Mouse (Mus musculus) hindbrain, embryonic 10.5 days (tissue): Measurements from ENCODE around the gene Gm28051. TPM values are rescaled to one million over a fixed set of nuclear protein-coding genes. Genes with fewer than 3 reads are reported as not detected.
A peak's percentile ranks its signal among the peaks of the same experiment; 100 is the strongest.

Experiments used
- DNase-seq: peaks from one replicate; pipeline ENCODE4 v3.0.0-alpha.2; 2017; ENCODE audit warnings: low spot score
- H3K27ac ChIP-seq: fragments of 300-500 bp; sonication (generic); 2 replicates; pipeline ENCODE4 v1.5.1; 2016; ENCODE audit warnings: mild to moderate bottlenecking, moderate library complexity
- H3K27me3 ChIP-seq: fragments of 300-500 bp; sonication (generic); 2 replicates; pipeline ENCODE4 v1.6.1; 2016; ENCODE audit warnings: mild to moderate bottlenecking; ENCODE audit not compliant: poor library complexity, insufficient read depth, severe bottlenecking
- H3K36me3 ChIP-seq: fragments of 300-500 bp; sonication (generic); 2 replicates; pipeline ENCODE4 v1.6.1; 2016; ENCODE audit warnings: mild to moderate bottlenecking, moderate library complexity
- H3K4me1 ChIP-seq: fragments of 300-500 bp; sonication (generic); replicated peaks from 2 replicates; pipeline ENCODE4 v1.6.1; 2016; ENCODE audit warnings: mild to moderate bottlenecking
- H3K4me3 ChIP-seq: fragments of 300-500 bp; sonication (generic); 2 replicates; pipeline ENCODE4 v1.5.1; 2016; ENCODE audit warnings: mild to moderate bottlenecking, moderate library complexity
- H3K9me3 ChIP-seq: fragments of 300-500 bp; sonication (generic); 2 replicates; pipeline ENCODE4 v1.6.1; 2016; ENCODE audit warnings: mild to moderate bottlenecking, moderate library complexity
- WGBS: fragments of 180-500 bp; shearing (Covaris S2); methylation state at CpG from one replicate; pipeline ENCODE4 v1.1.7; 2016; 5-methylcytosine and 5-hydroxymethylcytosine counted together
- polyA plus RNA-seq: library from polyadenylated mRNA; unstranded; fragments of >200 nt; fragmentation: Nextera tagmentation; extraction: Ambion mirVana; gene quantifications from 2 replicates; pipeline ENCODE4 v1.2.1, GENCODE M21; 2016

Gm28051 gene
- polyA plus RNA-seq, 1 experiment from 2014 or later: not detected

DNA sequence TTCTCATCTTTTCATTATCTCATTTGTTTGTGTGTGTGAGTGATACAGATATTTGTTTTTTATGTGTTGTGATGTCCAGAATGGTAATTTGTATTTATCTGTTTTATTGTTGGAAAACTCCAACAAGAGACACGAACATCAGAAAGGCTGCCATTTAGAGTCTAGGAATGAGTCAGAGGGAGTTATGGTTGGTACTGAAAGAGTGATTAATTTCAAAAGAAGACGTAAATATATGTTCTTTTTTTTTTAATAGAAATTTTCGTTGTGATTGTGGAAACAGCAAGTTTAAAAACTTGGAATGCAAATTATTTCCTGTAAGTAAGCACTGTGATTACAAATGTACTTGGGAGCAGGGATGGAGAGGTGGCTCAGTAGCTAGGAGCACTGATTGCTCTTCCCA is 4.1 kb upstream of the Gm28051 start:
- no peak overlapping the region for H3K27ac ChIP-seq
- H3K27me3 ChIP-seq: no peaks in the 10 kb centered on the region
- WGBS: 92% methylated on average over 3 of the region's 3 CpGs
- peaks cover 27% of the 10 kb centered on the region for H3K4me1 ChIP-seq
- no peak for DNase-seq
- peaks cover 49% of the 10 kb centered on the region for H3K36me3 ChIP-seq
- no peaks in the 10 kb centered on the region for H3K9me3 ChIP-seq
- no peak overlapping the region for H3K4me3 ChIP-seq

DNA sequence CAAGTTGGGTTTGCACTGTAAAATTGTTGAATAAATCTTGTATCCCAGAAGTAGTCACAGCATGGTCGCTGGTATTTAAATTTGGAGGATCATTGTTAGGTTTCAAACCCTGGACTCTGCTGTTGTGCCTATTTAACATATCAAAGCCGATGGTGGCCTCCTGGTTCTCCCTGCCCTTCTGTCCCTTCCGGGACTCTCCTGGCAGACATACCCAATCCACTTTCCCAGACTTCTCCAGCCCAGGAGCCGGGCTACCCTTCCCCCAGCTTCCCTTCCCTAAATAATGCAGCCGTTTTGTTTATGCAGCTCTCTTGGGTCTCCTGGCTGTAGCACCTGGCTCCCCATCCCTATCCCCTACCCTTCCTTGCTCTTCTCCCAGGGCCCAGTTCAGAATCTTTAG is 1.4 kb upstream of the Gm28051 start:
- 0% methylated on average over 5 of the region's 5 CpGs for WGBS
- H3K4me3 ChIP-seq: peak overlapping the region; percentile 90
- H3K36me3 ChIP-seq: peaks cover 45% of the 10 kb centered on the region
- no peak for DNase-seq
- H3K4me1 ChIP-seq: peaks cover 33% of the 10 kb centered on the region
- peak overlapping the region; percentile 94 for H3K27ac ChIP-seq
- H3K27me3 ChIP-seq: no peaks in the 10 kb centered on the region
- H3K9me3 ChIP-seq: no peaks in the 10 kb centered on the region

GRCm38 (mm10) chr12:102758403-102758756 is 815 bp upstream of the Gm28051 start, which contains the start of gene Gm20604:
Gene Gm20604 (minus strand): TSS chr12:102758672.
- Histone ChIP-seq H3K27ac (peak within 1 kb of the TSS; percentile 94), H3K36me3 (peaks cover 44% of the 10 kb centered on the region), H3K4me1 (peaks cover 33% of the 10 kb centered on the region), H3K9me3 (no peaks in the 10 kb centered on the region), H3K4me3 (peak within 1 kb of the TSS; percentile 90), H3K27me3 (no peaks in the 10 kb centered on the region)
- no peak for DNase-seq
- WGBS: under 1% methylated on average over 10 of the region's 10 CpGs

- H3K4me3 ChIP-seq: peak overlapping the region; percentile 90
- H3K9me3 ChIP-seq: no peaks in the 10 kb centered on the region
- no peak for DNase-seq
- H3K36me3 ChIP-seq: peaks cover 40% of the 10 kb centered on the region
- WGBS: 2% methylated on average over 46 of the region's 46 CpGs
- H3K27me3 ChIP-seq: no peaks in the 10 kb centered on the region
- H3K4me1 ChIP-seq: peaks cover 33% of the 10 kb centered on the region
- H3K27ac ChIP-seq: peak overlapping the region; percentile 94
These were observed 393 bp downstream of the Gm28051 start for GRCm38 (mm10) chr12:102757055-102757688.

- DNase-seq: no peak
- Histone ChIP-seq H3K27me3 (no peaks in the 10 kb centered on the region), H3K4me3 (peak overlapping the region; percentile 90), H3K4me1 (peaks cover 33% of the 10 kb centered on the region), H3K27ac (no peak overlapping the region), H3K36me3 (peaks cover 38% of the 10 kb centered on the region), H3K9me3 (no peaks in the 10 kb centered on the region)
- 89% methylated on average over 7 of the region's 7 CpGs for WGBS
These were observed 1.3 kb downstream of the Gm28051 start for GRCm38 (mm10) chr12:102756304-102756703.

DNA sequence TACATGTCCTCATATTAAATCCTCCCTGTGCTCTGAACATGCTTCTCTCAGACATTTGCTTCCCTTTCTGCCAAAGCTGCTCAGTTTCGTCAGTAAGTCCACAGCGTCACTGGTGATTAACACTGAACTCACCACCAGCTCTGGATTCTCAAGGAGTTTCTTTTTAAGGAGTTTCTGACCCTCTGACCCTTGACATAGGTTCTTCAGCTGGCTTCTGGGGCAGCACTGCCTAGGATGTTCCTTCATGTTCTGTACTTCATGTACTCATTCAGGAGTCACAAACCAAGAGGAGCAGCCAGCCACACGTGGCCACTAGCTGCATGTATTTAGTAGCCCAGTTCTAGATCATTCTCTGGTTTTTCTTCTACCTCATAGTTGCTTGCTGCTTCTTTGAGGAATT is 9.3 kb downstream of the Gm28051 start:
- no peak for DNase-seq
- no peak overlapping the region for H3K4me3 ChIP-seq
- peaks cover 49% of the 10 kb centered on the region for H3K36me3 ChIP-seq
- H3K9me3 ChIP-seq: no peaks in the 10 kb centered on the region
- 91% methylated on average over 3 of the region's 3 CpGs for WGBS
- no peaks in the 10 kb centered on the region for H3K27me3 ChIP-seq
- H3K4me1 ChIP-seq: peaks cover 15% of the 10 kb centered on the region
- no peak overlapping the region for H3K27ac ChIP-seq

- Histone ChIP-seq H3K4me3 (peak overlapping the region; percentile 82; the same call in 1 of the 2 replicates), H3K36me3 (peaks cover 44% of the 10 kb centered on the region), H3K9me3 (no peaks in the 10 kb centered on the region), H3K27ac (no peak overlapping the region), H3K27me3 (no peaks in the 10 kb centered on the region), H3K4me1 (peaks cover 26% of the 10 kb centered on the region)
- no peak for DNase-seq
- WGBS: 68% methylated on average over 6 of the region's 6 CpGs
These were observed 12.7 kb downstream of the Gm28051 start for GRCm38 (mm10) chr12:102744839-102745238.

DNA sequence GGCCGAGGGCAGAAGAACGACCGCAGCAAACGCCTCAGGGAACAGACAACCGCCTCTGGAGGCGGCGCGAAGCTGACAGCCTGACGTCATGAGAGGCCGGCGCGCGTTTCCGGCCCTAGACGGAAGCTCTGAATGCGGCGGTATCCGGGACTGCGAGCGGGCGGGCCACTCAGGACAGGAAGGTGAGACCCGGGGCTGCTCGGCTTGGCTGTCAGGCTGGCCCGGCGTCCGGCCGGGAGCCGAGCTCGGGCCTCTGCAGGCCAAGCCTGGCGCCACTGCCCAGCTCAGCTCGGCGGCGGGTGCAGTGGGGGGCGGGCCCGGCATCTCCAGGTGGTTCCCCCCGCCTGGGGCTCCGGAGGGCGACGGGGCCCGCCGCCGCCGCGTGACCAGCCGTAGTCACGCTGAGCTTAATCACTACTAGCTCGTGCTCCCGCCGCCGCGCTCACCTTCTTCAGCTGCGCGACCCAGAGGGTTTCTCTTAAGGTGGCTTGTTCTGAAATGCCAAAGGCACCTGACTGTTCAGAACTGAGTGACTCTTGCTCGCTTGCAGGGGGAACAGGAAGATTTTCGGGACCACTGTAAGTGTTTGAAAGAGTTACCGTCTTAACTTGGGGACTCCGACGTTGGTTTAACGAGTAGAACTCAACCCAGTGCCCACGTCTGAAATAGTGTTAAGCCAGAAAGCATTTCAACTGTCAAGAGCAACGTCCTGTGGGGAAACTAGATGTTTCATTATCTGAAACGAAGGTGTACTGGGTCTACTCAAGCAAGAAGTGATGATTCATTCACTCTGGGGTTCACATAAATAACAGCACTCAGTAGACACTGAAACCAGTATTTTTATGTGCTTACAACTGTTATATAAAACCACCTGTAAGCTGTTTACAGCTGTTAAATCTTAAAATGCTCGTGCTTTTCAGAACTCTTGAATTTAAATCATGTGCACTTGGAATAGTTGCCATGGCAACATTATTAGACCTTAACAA is 13.7 kb downstream of the Gm28051 start, which contains the start of the genes Moap1 and Tmem251:
Moap1 (minus strand) TSS at position 73 of the 986 bp plus-strand sequence.
Tmem251 (plus strand) TSS at position 174 of the 986 bp plus-strand sequence.
- Histone ChIP-seq H3K36me3 (peaks cover 37% of the 10 kb centered on the region), H3K9me3 (no peaks in the 10 kb centered on the region), H3K27ac (peak within 1 kb of the TSS; percentile 92), H3K27me3 (no peaks in the 10 kb centered on the region), H3K4me1 (peaks cover 26% of the 10 kb centered on the region), H3K4me3 (peak within 1 kb of the TSS; percentile 82)
- peak; percentile 91 for DNase-seq
- WGBS: under 1% methylated on average over 63 of the region's 63 CpGs

- H3K4me3 ChIP-seq: peak overlapping the region; percentile 82
- peaks cover 29% of the 10 kb centered on the region for H3K36me3 ChIP-seq
- no peaks in the 10 kb centered on the region for H3K27me3 ChIP-seq
- no peak for DNase-seq
- H3K4me1 ChIP-seq: peaks cover 26% of the 10 kb centered on the region
- WGBS: under 1% methylated on average over 33 of the region's 33 CpGs
- H3K27ac ChIP-seq: peak overlapping the region; percentile 92
- no peaks in the 10 kb centered on the region for H3K9me3 ChIP-seq
These were observed 14.5 kb downstream of the Gm28051 start for GRCm38 (mm10) chr12:102743036-102743588.

- WGBS: 88% methylated on average over 7 of the region's 7 CpGs
- H3K4me3 ChIP-seq: peak overlapping the region; percentile 82; the same call in 1 of the 2 replicates
- H3K36me3 ChIP-seq: peaks cover 19% of the 10 kb centered on the region
- H3K27me3 ChIP-seq: no peaks in the 10 kb centered on the region
- DNase-seq: no peak
- H3K9me3 ChIP-seq: no peaks in the 10 kb centered on the region
- H3K27ac ChIP-seq: no peak overlapping the region
- peaks cover 26% of the 10 kb centered on the region for H3K4me1 ChIP-seq
These were observed 15.5 kb downstream of the Gm28051 start for GRCm38 (mm10) chr12:102742056-102742455.

DNA sequence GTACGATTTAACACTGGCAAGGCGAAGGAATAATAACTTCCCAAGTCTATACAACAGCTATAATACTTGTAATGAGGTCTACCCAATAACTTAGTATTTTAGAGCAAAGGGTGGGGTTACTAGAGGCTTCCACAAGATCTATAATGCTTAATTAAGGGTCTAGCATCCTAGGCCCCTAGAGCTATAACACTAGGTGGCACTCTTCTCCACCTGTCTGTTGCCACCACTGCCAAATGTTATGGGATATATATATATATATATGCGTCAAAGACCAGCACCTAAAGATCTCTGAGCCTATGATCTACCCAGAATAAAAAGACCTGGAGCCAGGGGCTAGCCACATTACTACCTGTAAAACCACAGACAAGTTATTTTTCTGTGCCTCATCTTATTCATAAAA is 17.3 kb downstream of the Gm28051 start:
- Histone ChIP-seq H3K4me3 (no peak overlapping the region), H3K36me3 (peaks cover 6% of the 10 kb centered on the region; the same call in 1 of the 2 replicates), H3K27me3 (no peaks in the 10 kb centered on the region), H3K9me3 (no peaks in the 10 kb centered on the region), H3K27ac (no peak overlapping the region), H3K4me1 (peaks cover 23% of the 10 kb centered on the region)
- no peak for DNase-seq
- 68% methylated on average over 3 of the region's 3 CpGs for WGBS

DNA sequence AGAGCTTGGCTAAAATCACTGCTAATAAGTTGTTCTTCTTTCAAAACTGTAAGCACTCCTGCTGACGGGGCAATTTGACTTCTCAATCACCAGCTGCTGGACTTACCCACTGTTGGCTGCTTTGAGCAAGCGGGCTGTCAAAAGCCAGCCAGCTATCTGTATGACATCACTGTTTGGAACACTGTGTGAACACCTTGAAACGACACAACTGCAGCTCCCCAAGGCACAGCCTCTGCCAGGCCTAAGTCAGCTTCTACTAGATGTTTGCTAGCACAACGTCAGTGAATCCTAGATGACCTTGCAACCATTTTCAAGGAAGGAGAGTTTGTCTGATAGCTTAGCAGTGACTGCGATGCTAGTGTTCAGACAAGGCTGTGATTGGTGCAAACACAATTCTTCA is 18.5 kb downstream of the Gm28051 start:
- 84% methylated on average over 5 of the region's 5 CpGs for WGBS
- Histone ChIP-seq H3K36me3 (peaks cover 6% of the 10 kb centered on the region; the same call in 1 of the 2 replicates), H3K4me3 (no peak overlapping the region), H3K27me3 (no peaks in the 10 kb centered on the region), H3K27ac (no peak overlapping the region), H3K9me3 (no peaks in the 10 kb centered on the region), H3K4me1 (peaks cover 14% of the 10 kb centered on the region)
- no peak for DNase-seq
